Mouse (Mus musculus): ENCODE data around the gene Ccser2.

DNA sequence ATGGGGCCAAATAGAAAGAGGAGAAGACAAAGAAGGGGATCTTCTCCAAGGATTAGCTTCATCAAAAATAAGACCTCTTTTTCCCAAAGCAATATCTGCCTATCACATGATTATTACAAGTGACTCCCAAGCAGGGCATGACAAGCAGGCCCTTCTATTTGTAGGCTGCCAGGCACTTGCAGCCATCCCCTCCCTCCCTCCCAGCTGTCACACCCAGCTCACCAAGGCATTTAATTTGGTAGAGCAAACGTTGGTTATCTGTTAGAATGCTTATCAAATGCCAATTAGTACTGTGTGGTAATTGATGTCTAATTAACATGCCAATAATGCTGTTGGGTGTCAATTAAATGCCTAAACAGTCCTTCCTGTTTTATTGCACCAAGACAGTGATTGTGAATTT, 119.7 kb downstream of the Ccser2 start:
- TF ChIP-seq CTCF (conservative IDR thresholded peaks at IDR 0.05 in 1 of 2, IDR thresholded peaks at IDR 0.05 in 1 of 2; ENCODE audit: low read depth in 2 of 2, low read length in 2 of 2) (no peak), ZC3H11A (IDR thresholded peaks at IDR 0.05; ENCODE audit: low read depth, low read length) (no peak), CHD2 (IDR thresholded peaks at IDR 0.05; ENCODE audit: low read length) (no peak), USF1 (IDR thresholded peaks at IDR 0.05; ENCODE audit: low read depth, low read length) (no peak), JUND (conservative IDR thresholded peaks at IDR 0.05; ENCODE audit: low read depth, low read length) (no peak), SMC3 (IDR thresholded peaks at IDR 0.05; ENCODE audit: low read depth, low read length) (no peak)
